Mouse (Mus musculus): ENCODE results near the gene Erbin.

GRCm38 (mm10) chr13:103924586-103924985 is 4.3 kb upstream of the Erbin start:
- TF ChIP-seq CTCF (conservative IDR thresholded peaks at IDR 0.05; ENCODE audit: low read length) (no peak), NANOG (IDR thresholded peaks at IDR 0.05; ENCODE audit: borderline replicate concordance, low read length) (no peak)
